Mouse (Mus musculus): Measurements from ENCODE around the gene Atp6v1f. TPM values are rescaled to one million over a fixed set of nuclear protein-coding genes. Genes with fewer than 3 reads are reported as not detected.

Atp6v1f gene
- polyA plus RNA-seq, 2 experiments = 195 to 226 TPM

GRCm38 (mm10) chr6:29430681-29431420 is 36.7 kb upstream of the Atp6v1f start:
- WGBS = 45% methylated on average over 15 of the region's 15 CpGs

GRCm38 (mm10) chr6:29431473-29431872 is 36.0 kb upstream of the Atp6v1f start:
- no peaks in the 10 kb centered on the region for H3K9me3 ChIP-seq (ENCODE audit: control insufficient read depth, low read length)
- TF ChIP-seq POLR2A (IDR thresholded peaks at IDR 0.05; ENCODE audit: borderline replicate concordance, extremely low read depth, insufficient read depth, insufficient read length) = no peak
- DNase-seq (ENCODE audit: low spot score) (peak; percentile 15), ATAC-seq (ENCODE audit: low FRiP score, low read depth) (no peak)
- WGBS = 26% methylated on average over 5 of the region's 5 CpGs
- peaks cover 35% of the 10 kb centered on the region for H3K4me1 ChIP-seq (ENCODE audit: control insufficient read depth, insufficient read depth, low read length)
- no peak overlapping the region for H3K9ac ChIP-seq (ENCODE audit: low read depth, low read length, severe bottlenecking)
- H3K36me3 ChIP-seq (ENCODE audit: control insufficient read depth, insufficient read depth, low read length) = no peaks in the 10 kb centered on the region
- H3K4me2 ChIP-seq (replicated peaks; ENCODE audit: low read depth, low read length, severe bottlenecking) = no peak overlapping the region
- H3K27ac ChIP-seq (replicated peaks; ENCODE audit: low read depth, low read length) = no peak overlapping the region
- no peaks in the 10 kb centered on the region for H3K27me3 ChIP-seq (ENCODE audit: control insufficient read depth, insufficient read depth, low read length)
- no peak overlapping the region for H3K4me3 ChIP-seq (replicated peaks; ENCODE audit: low read length)

More at GRCm38 (mm10) chr6:29430681-29431420, 36.7 kb upstream of the Atp6v1f start:
- no peak overlapping the region for H3K27ac ChIP-seq (replicated peaks; ENCODE audit: low read depth, low read length)
- no peak for TF ChIP-seq POLR2A (IDR thresholded peaks at IDR 0.05; ENCODE audit: borderline replicate concordance, extremely low read depth, insufficient read depth, insufficient read length)
- H3K4me1 ChIP-seq (ENCODE audit: control insufficient read depth, insufficient read depth, low read length) = peaks cover 29% of the 10 kb centered on the region
- no peak overlapping the region for H3K4me2 ChIP-seq (replicated peaks; ENCODE audit: low read depth, low read length, severe bottlenecking)
- no peak for ATAC-seq (ENCODE audit: low FRiP score, low read depth)
- DNase-seq (ENCODE audit: low spot score) = peak; percentile 33
- H3K4me3 ChIP-seq (replicated peaks; ENCODE audit: low read length) = no peak overlapping the region
- H3K36me3 ChIP-seq (ENCODE audit: control insufficient read depth, insufficient read depth, low read length) = no peaks in the 10 kb centered on the region
- no peak overlapping the region for H3K9ac ChIP-seq (ENCODE audit: low read depth, low read length, severe bottlenecking)
- no peaks in the 10 kb centered on the region for H3K9me3 ChIP-seq (ENCODE audit: control insufficient read depth, low read length)
- no peaks in the 10 kb centered on the region for H3K27me3 ChIP-seq (ENCODE audit: control insufficient read depth, insufficient read depth, low read length)

- H3K36me3 ChIP-seq (ENCODE audit: control insufficient read depth, insufficient read depth, low read length) = no peaks in the 10 kb centered on the region
- no peaks in the 10 kb centered on the region for H3K9me3 ChIP-seq (ENCODE audit: control insufficient read depth, low read length)
- ATAC-seq (ENCODE audit: low FRiP score, low read depth) (no peak), DNase-seq (ENCODE audit: low spot score) (no peak)
- H3K4me2 ChIP-seq (replicated peaks; ENCODE audit: low read depth, low read length, severe bottlenecking) = no peak overlapping the region
- no peaks in the 10 kb centered on the region for H3K27me3 ChIP-seq (ENCODE audit: control insufficient read depth, insufficient read depth, low read length)
- no peak overlapping the region for H3K9ac ChIP-seq (ENCODE audit: low read depth, low read length, severe bottlenecking)
- no peak for TF ChIP-seq POLR2A (IDR thresholded peaks at IDR 0.05; ENCODE audit: borderline replicate concordance, extremely low read depth, insufficient read depth, insufficient read length)
- peaks cover 41% of the 10 kb centered on the region for H3K4me1 ChIP-seq (ENCODE audit: control insufficient read depth, insufficient read depth, low read length)
- 45% methylated on average over 3 of the region's 3 CpGs for WGBS
- H3K4me3 ChIP-seq (replicated peaks; ENCODE audit: low read length) = no peak overlapping the region
- no peak overlapping the region for H3K27ac ChIP-seq (replicated peaks; ENCODE audit: low read depth, low read length)
Measured at GRCm38 (mm10) chr6:29432156-29432555, 35.4 kb upstream of the Atp6v1f start.

- DNase-seq (ENCODE audit: low spot score) = no peak
- Histone ChIP-seq H3K4me2 (replicated peaks; ENCODE audit: low read depth, low read length, severe bottlenecking) (peak overlapping the region; percentile 63), H3K4me3 (replicated peaks; ENCODE audit: low read length) (peak overlapping the region; percentile 59), H3K27ac (replicated peaks; ENCODE audit: low read depth, low read length) (peak overlapping the region; percentile 21; the same call in 1 of the 2 replicates), H3K4me1 (ENCODE audit: control insufficient read depth, insufficient read depth, low read length) (peaks cover 42% of the 10 kb centered on the region), H3K27me3 (ENCODE audit: control insufficient read depth, insufficient read depth, low read length) (no peaks in the 10 kb centered on the region), H3K9ac (ENCODE audit: low read depth, low read length, severe bottlenecking) (peak overlapping the region; percentile 58), H3K36me3 (ENCODE audit: control insufficient read depth, insufficient read depth, low read length) (no peaks in the 10 kb centered on the region), H3K9me3 (ENCODE audit: control insufficient read depth, low read length) (no peaks in the 10 kb centered on the region)
- no peak for ATAC-seq (ENCODE audit: low FRiP score, low read depth)
- TF ChIP-seq POLR2A (IDR thresholded peaks at IDR 0.05; ENCODE audit: borderline replicate concordance, extremely low read depth, insufficient read depth, insufficient read length) = no peak
Measured at GRCm38 (mm10) chr6:29432676-29433037, 34.9 kb upstream of the Atp6v1f start.

GRCm38 (mm10) chr6:29433038-29433803 is 34.3 kb upstream of the Atp6v1f start, which contains the start of gene Flnc:
TSS of gene Flnc (plus strand) at chr6:29433256.
- WGBS = under 1% methylated on average over 27 of the region's 77 CpGs
- peak within 1 kb of the TSS; percentile 58 for H3K9ac ChIP-seq (ENCODE audit: low read depth, low read length, severe bottlenecking)
- no peak for TF ChIP-seq POLR2A (IDR thresholded peaks at IDR 0.05; ENCODE audit: borderline replicate concordance, extremely low read depth, insufficient read depth, insufficient read length)
- DNase-seq (ENCODE audit: low spot score) (peak; percentile 53), ATAC-seq (ENCODE audit: low FRiP score, low read depth) (peak; percentile 25)
- H3K27ac ChIP-seq (replicated peaks; ENCODE audit: low read depth, low read length) = peak within 1 kb of the TSS; percentile 21
- no peaks in the 10 kb centered on the region for H3K9me3 ChIP-seq (ENCODE audit: control insufficient read depth, low read length)
- no peaks in the 10 kb centered on the region for H3K27me3 ChIP-seq (ENCODE audit: control insufficient read depth, insufficient read depth, low read length)
- H3K36me3 ChIP-seq (ENCODE audit: control insufficient read depth, insufficient read depth, low read length) = peaks cover 3% of the 10 kb centered on the region
- peak within 1 kb of the TSS; percentile 63 for H3K4me2 ChIP-seq (replicated peaks; ENCODE audit: low read depth, low read length, severe bottlenecking)
- peaks cover 42% of the 10 kb centered on the region for H3K4me1 ChIP-seq (ENCODE audit: control insufficient read depth, insufficient read depth, low read length)
- H3K4me3 ChIP-seq (replicated peaks; ENCODE audit: low read length) = peak within 1 kb of the TSS; percentile 59

Data from limb, embryonic 14.5 days (tissue).